Mouse (Mus musculus): Measurements from ENCODE around the gene Mlxipl. TPM values are rescaled to one million over a fixed set of nuclear protein-coding genes. Genes with fewer than 3 reads are reported as not detected.

Gene Mlxipl
- polyA plus RNA-seq, 1 experiment from 2014 or later = 0.60 TPM

DNA sequence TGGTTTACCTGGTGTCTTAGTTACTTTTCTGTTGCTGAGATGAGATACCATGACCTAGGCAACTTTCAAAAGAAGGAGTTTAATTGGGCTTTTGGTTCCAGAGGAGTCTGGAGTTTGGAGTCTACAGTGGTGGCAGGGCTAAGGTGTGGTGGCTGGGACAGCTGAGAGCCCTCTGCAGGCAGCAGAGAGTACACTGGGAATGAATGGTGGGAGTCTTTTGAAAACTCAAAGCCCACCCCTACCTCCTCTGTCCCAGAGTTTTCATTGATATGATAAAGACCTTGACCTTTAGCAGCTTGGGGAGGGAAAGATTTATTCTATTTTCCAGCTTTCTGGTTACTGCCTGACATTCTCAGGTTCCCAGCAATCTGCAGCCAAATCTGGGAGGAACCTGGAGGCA is 85.4 kb downstream of the Mlxipl start:
- H3K4me2 ChIP-seq (ENCODE audit: low read depth) = no peak overlapping the region
- no peak for DNase-seq (ENCODE audit: low spot score)
- H3K27ac ChIP-seq (ENCODE audit: low read depth, low read length) = no peak overlapping the region
- H3K36me3 ChIP-seq (ENCODE audit: control insufficient read depth, insufficient read depth, low read length) = peaks cover 14% of the 10 kb centered on the region
- ATAC-seq (ENCODE audit: insufficient read depth, low FRiP score, low TSS enrichment) = no peak
- no peaks in the 10 kb centered on the region for H3K4me1 ChIP-seq (ENCODE audit: control insufficient read depth, insufficient read depth, low read length)
- no peak overlapping the region for H3K9ac ChIP-seq (ENCODE audit: low read length)
- no peaks in the 10 kb centered on the region for H3K27me3 ChIP-seq (ENCODE audit: control insufficient read depth, insufficient read depth, low read length)
- no peaks in the 10 kb centered on the region for H3K9me3 ChIP-seq (ENCODE audit: control insufficient read depth, low read length)
- H3K4me3 ChIP-seq (ENCODE audit: low read depth, low read length) = no peak overlapping the region

DNA sequence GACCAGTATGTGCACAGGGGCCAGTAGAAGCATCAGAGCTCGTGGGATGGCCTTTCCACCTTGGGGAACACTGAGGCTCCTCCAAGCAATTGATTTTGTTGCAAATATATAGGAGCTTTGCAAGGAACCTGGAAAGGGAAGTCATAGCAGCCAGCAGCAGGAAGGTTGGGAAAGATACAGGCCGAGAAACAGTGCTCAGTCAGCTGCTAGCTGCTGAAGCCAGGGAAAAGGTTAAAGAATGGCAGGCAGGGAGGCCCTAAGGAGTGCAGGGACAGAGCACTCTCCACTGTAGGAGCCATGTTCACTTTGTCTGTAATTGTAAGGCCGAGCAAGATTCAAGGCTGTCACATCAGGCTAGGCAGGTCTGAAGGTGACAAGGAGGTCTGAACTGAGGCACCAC is 88.8 kb downstream of the Mlxipl start:
- H3K9me3 ChIP-seq (ENCODE audit: control insufficient read depth, low read length) = no peaks in the 10 kb centered on the region
- H3K27ac ChIP-seq (ENCODE audit: low read depth, low read length) = no peak overlapping the region
- peaks cover 24% of the 10 kb centered on the region for H3K36me3 ChIP-seq (ENCODE audit: control insufficient read depth, insufficient read depth, low read length)
- H3K27me3 ChIP-seq (ENCODE audit: control insufficient read depth, insufficient read depth, low read length) = no peaks in the 10 kb centered on the region
- no peak for DNase-seq (ENCODE audit: low spot score)
- H3K4me3 ChIP-seq (ENCODE audit: low read depth, low read length) = no peak overlapping the region; the same call in 1 of the 2 replicates
- no peak for ATAC-seq (ENCODE audit: insufficient read depth, low FRiP score, low TSS enrichment)
- no peak overlapping the region for H3K9ac ChIP-seq (ENCODE audit: low read length)
- no peaks in the 10 kb centered on the region for H3K4me1 ChIP-seq (ENCODE audit: control insufficient read depth, insufficient read depth, low read length)
- no peak overlapping the region for H3K4me2 ChIP-seq (ENCODE audit: low read depth)
- 79% methylated on average over 3 of the region's 3 CpGs for WGBS

DNA sequence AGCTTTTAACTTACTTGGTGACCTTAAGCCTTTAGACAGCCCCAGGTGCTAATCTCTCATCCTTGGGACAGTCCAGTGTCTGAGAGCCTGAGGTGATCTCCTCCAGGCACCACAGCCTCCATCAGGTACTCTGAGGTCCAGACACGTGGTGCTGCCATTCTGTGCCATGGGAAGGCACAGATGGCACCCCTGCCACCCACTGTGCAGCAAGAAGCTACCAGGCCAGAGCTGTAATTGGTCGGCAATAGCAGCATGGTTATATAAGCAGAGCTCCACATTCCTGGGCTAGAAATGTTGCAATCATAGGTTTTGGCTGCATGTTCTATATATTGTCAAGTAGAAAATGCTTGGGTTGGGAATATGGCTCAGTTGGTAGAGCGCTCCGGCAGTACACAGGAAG is 89.3 kb downstream of the Mlxipl start:
- no peaks in the 10 kb centered on the region for H3K27me3 ChIP-seq (ENCODE audit: control insufficient read depth, insufficient read depth, low read length)
- no peak overlapping the region for H3K27ac ChIP-seq (ENCODE audit: low read depth, low read length)
- H3K4me3 ChIP-seq (ENCODE audit: low read depth, low read length) = no peak overlapping the region; the same call in 1 of the 2 replicates
- H3K4me1 ChIP-seq (ENCODE audit: control insufficient read depth, insufficient read depth, low read length) = no peaks in the 10 kb centered on the region
- DNase-seq (ENCODE audit: low spot score) = no peak
- H3K4me2 ChIP-seq (ENCODE audit: low read depth) = no peak overlapping the region
- 92% methylated on average over 4 of the region's 4 CpGs for WGBS
- ATAC-seq (ENCODE audit: insufficient read depth, low FRiP score, low TSS enrichment) = no peak
- peaks cover 24% of the 10 kb centered on the region for H3K36me3 ChIP-seq (ENCODE audit: control insufficient read depth, insufficient read depth, low read length)
- no peaks in the 10 kb centered on the region for H3K9me3 ChIP-seq (ENCODE audit: control insufficient read depth, low read length)
- H3K9ac ChIP-seq (ENCODE audit: low read length) = no peak overlapping the region

DNA sequence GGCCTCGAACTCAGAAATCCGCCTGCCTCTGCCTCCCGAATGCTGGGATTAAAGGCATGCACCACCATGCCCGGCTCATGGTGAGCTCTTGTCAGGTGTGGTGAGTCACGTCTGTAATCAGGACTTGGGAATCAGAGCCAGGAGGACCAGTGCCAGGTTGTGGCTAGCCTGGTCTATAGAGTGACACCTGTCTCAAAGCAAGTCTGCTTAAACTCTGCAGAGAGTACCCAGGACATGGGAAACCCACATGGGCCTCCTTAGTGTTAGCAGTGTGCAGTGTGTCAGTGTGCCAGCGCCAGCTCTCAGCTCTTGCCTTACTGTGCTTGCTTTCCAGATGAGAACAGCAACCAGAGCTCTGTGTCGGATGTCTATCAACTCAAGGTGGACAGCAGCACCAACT is 89.9 kb downstream of the Mlxipl start:
- no peaks in the 10 kb centered on the region for H3K27me3 ChIP-seq (ENCODE audit: control insufficient read depth, insufficient read depth, low read length)
- DNase-seq (ENCODE audit: low spot score) = no peak
- 90% methylated on average over 7 of the region's 7 CpGs for WGBS
- no peak overlapping the region for H3K4me2 ChIP-seq (ENCODE audit: low read depth)
- no peaks in the 10 kb centered on the region for H3K9me3 ChIP-seq (ENCODE audit: control insufficient read depth, low read length)
- H3K36me3 ChIP-seq (ENCODE audit: control insufficient read depth, insufficient read depth, low read length) = peaks cover 24% of the 10 kb centered on the region
- H3K27ac ChIP-seq (ENCODE audit: low read depth, low read length) = no peak overlapping the region
- H3K4me3 ChIP-seq (ENCODE audit: low read depth, low read length) = no peak overlapping the region
- H3K9ac ChIP-seq (ENCODE audit: low read length) = no peak overlapping the region
- no peak for ATAC-seq (ENCODE audit: insufficient read depth, low FRiP score, low TSS enrichment)
- no peaks in the 10 kb centered on the region for H3K4me1 ChIP-seq (ENCODE audit: control insufficient read depth, insufficient read depth, low read length)

DNA sequence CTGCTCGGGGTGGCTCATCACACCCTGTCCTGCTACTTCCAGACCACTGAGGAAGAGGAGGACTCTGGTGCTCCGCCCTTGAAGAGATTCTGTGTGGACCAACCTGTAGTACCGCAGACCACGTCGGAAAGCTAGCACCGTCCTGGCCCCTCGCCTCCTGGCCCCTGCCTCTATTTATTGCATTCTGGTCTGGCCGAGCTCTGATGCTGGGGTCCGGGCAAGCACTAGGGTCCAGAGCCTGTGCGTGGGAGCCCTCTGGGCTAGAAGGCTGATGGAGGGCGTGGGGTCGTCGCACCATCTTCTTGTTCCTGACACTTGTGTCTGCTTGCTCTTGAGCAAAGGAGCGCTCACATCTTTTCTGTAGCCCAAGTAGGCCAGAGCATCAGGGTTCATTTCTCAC is 91.1 kb downstream of the Mlxipl start:
- H3K4me2 ChIP-seq (ENCODE audit: low read depth) = no peak overlapping the region
- no peak for ATAC-seq (ENCODE audit: insufficient read depth, low FRiP score, low TSS enrichment)
- H3K36me3 ChIP-seq (ENCODE audit: control insufficient read depth, insufficient read depth, low read length) = peaks cover 21% of the 10 kb centered on the region
- no peaks in the 10 kb centered on the region for H3K4me1 ChIP-seq (ENCODE audit: control insufficient read depth, insufficient read depth, low read length)
- H3K9me3 ChIP-seq (ENCODE audit: control insufficient read depth, low read length) = no peaks in the 10 kb centered on the region
- H3K9ac ChIP-seq (ENCODE audit: low read length) = no peak overlapping the region
- 96% methylated on average over 14 of the region's 14 CpGs for WGBS
- no peak for DNase-seq (ENCODE audit: low spot score)
- H3K27me3 ChIP-seq (ENCODE audit: control insufficient read depth, insufficient read depth, low read length) = no peaks in the 10 kb centered on the region
- no peak overlapping the region for H3K27ac ChIP-seq (ENCODE audit: low read depth, low read length)
- no peak overlapping the region for H3K4me3 ChIP-seq (ENCODE audit: low read depth, low read length)

DNA sequence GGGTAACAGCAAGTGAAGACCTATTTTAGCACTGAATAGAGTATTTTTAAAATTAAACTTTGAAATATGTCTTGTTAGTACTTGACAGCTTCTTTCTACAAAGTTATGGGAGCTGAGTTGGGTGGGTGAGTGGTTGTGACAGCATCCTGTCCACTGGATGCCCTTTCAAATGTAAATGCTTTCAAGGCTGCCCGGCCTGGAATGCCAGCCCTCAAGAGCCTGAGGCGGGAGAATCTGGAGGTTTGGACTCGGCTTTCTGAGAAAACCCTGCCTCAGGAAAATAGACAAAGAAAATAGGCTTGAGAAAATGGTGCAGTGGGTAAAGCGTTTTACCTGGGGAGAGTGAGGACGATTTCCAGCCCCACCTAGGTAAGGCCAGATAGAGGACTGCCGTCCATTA is 92.1 kb downstream of the Mlxipl start:
- peaks cover 21% of the 10 kb centered on the region for H3K36me3 ChIP-seq (ENCODE audit: control insufficient read depth, insufficient read depth, low read length)

DNA sequence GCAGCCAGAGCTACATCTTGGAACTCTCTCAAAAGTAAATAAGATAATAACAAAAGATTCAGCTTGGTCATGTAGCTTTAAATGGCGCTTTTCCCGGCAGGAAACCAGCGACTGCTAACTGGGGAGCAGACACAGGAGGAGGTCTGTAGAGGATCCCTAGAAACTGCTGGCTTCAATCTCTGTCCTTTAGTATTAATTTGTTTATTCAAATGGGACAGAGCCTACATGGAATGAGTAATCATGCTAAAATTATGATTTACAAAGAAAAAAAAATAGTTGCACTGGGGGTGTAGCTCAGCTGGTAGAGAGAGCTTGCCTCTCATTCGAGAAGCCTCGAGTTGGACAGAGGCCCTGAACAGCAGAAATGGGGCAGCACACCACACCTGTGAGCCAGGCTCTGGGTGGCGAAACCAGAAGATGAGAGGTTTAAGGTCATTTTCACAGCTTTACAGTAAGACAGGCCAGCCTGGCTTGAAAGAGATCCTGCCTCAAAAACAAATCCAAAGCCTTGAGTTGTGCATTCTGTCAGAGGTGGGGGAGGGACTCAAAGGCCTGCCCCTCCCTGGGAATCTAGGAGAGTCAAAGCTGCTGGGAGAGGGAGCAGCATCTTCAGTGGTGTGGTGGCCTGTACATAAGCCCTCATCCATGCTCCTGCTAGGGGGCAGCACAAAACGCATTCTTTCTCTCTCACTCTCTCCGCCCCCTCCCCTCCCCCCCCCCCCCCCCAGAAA is 93.6 kb downstream of the Mlxipl start:
- WGBS = 70% methylated on average over 8 of the region's 8 CpGs

More for the DNA sequence above, 92.1 kb downstream of the Mlxipl start:
- Histone ChIP-seq H3K27me3 (ENCODE audit: control insufficient read depth, insufficient read depth, low read length) (no peaks in the 10 kb centered on the region), H3K9ac (ENCODE audit: low read length) (no peak overlapping the region), H3K4me3 (ENCODE audit: low read depth, low read length) (no peak overlapping the region), H3K4me2 (ENCODE audit: low read depth) (no peak overlapping the region), H3K4me1 (ENCODE audit: control insufficient read depth, insufficient read depth, low read length) (no peaks in the 10 kb centered on the region), H3K27ac (ENCODE audit: low read depth, low read length) (no peak overlapping the region), H3K9me3 (ENCODE audit: control insufficient read depth, low read length) (no peaks in the 10 kb centered on the region)
- DNase-seq (ENCODE audit: low spot score) (no peak), ATAC-seq (ENCODE audit: insufficient read depth, low FRiP score, low TSS enrichment) (no peak)
- 74% methylated on average over 6 of the region's 6 CpGs for WGBS

DNA sequence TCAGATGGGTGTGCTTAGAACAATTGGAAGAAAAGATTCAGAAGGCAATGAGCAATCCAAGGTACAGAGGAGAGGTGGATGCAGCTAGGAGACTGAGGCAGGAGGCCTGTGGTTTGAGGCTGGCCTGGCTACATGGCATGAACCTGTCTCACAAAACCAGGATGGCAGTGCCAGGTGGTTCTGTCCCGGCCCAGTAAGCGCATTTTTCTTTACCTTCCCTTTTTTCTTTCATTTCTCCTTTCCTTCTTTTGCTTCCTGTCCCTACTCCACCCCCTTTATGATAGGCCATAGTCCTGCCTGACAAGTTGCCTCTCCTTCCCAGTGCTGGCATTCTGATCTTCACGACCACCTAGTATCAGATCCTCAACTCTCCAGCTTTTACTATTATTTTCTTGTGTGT is 95.3 kb downstream of the Mlxipl start:
- H3K36me3 ChIP-seq (ENCODE audit: control insufficient read depth, insufficient read depth, low read length) = peaks cover 12% of the 10 kb centered on the region
- WGBS = 90% methylated on average over 3 of the region's 3 CpGs
- ATAC-seq (ENCODE audit: insufficient read depth, low FRiP score, low TSS enrichment) = no peak

More for the DNA sequence above, 93.6 kb downstream of the Mlxipl start:
- H3K9ac ChIP-seq (ENCODE audit: low read length) = no peak overlapping the region
- H3K36me3 ChIP-seq (ENCODE audit: control insufficient read depth, insufficient read depth, low read length) = peaks cover 18% of the 10 kb centered on the region
- no peaks in the 10 kb centered on the region for H3K9me3 ChIP-seq (ENCODE audit: control insufficient read depth, low read length)
- H3K4me1 ChIP-seq (ENCODE audit: control insufficient read depth, insufficient read depth, low read length) = no peaks in the 10 kb centered on the region
- no peaks in the 10 kb centered on the region for H3K27me3 ChIP-seq (ENCODE audit: control insufficient read depth, insufficient read depth, low read length)
- H3K4me2 ChIP-seq (ENCODE audit: low read depth) = no peak overlapping the region
- DNase-seq (ENCODE audit: low spot score) (no peak), ATAC-seq (ENCODE audit: insufficient read depth, low FRiP score, low TSS enrichment) (no peak)
- H3K4me3 ChIP-seq (ENCODE audit: low read depth, low read length) = no peak overlapping the region
- H3K27ac ChIP-seq (ENCODE audit: low read depth, low read length) = no peak overlapping the region

DNA sequence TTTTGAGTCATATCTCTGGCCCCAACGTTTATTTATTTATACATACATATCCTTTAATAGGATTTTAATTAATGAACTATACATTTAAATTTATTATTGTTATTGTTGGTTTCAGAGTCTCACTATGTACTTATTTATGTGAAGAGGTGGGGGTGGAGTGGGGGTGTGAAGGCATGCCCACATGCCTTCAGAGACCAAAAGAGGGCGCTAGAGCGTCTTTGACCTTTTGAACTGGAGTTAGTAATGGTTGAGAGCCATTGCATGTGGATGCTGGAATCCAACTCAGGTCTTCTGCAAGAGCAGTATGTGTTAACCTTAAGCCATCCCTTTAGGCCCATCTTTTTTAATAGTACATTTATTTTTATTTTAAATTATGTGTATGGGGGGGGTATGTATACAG is 95.9 kb downstream of the Mlxipl start:
- Histone ChIP-seq H3K4me3 (ENCODE audit: low read depth, low read length) (no peak overlapping the region), H3K9ac (ENCODE audit: low read length) (no peak overlapping the region), H3K4me1 (ENCODE audit: control insufficient read depth, insufficient read depth, low read length) (peaks cover 17% of the 10 kb centered on the region), H3K27me3 (ENCODE audit: control insufficient read depth, insufficient read depth, low read length) (no peaks in the 10 kb centered on the region), H3K4me2 (ENCODE audit: low read depth) (no peak overlapping the region), H3K27ac (ENCODE audit: low read depth, low read length) (no peak overlapping the region), H3K9me3 (ENCODE audit: control insufficient read depth, low read length) (no peaks in the 10 kb centered on the region), H3K36me3 (ENCODE audit: control insufficient read depth, insufficient read depth, low read length) (peaks cover 8% of the 10 kb centered on the region)
- 41% methylated on average over 3 of the region's 3 CpGs for WGBS
- no peak for DNase-seq (ENCODE audit: low spot score)
- ATAC-seq (ENCODE audit: insufficient read depth, low FRiP score, low TSS enrichment) = no peak

More for the DNA sequence above, 95.3 kb downstream of the Mlxipl start:
- no peaks in the 10 kb centered on the region for H3K27me3 ChIP-seq (ENCODE audit: control insufficient read depth, insufficient read depth, low read length)
- no peak overlapping the region for H3K27ac ChIP-seq (ENCODE audit: low read depth, low read length)
- no peak overlapping the region for H3K4me3 ChIP-seq (ENCODE audit: low read depth, low read length)
- no peak overlapping the region for H3K4me2 ChIP-seq (ENCODE audit: low read depth)
- peaks cover 16% of the 10 kb centered on the region for H3K4me1 ChIP-seq (ENCODE audit: control insufficient read depth, insufficient read depth, low read length)
- H3K9ac ChIP-seq (ENCODE audit: low read length) = no peak overlapping the region
- no peak for DNase-seq (ENCODE audit: low spot score)
- H3K9me3 ChIP-seq (ENCODE audit: control insufficient read depth, low read length) = no peaks in the 10 kb centered on the region

All from neural tube, embryonic 11.5 days (tissue).